Mouse (Mus musculus) ES-E14 (cell line): ENCODE measurements at regions not wholly inside any gene's neighbourhood (a gene's known extent, or its start where the extent isn't known, plus 50 kb on each side); places are given as distances from the start of the nearest gene placed in this dataset.

Experiments used
- CHD2 ChIP-seq: IDR thresholded peaks from 2 replicates; pipeline ENCODE4 v1.6.1; 2014; ENCODE audit warnings: mild to moderate bottlenecking, low read depth, low read length, inconsistent platforms
- HCFC1 ChIP-seq: IDR thresholded peaks from 2 replicates; pipeline ENCODE4 v1.6.1; 2012; ENCODE audit warnings: low read length, inconsistent platforms, borderline replicate concordance; ENCODE audit not compliant: insufficient read depth
- MAFK ChIP-seq: IDR thresholded peaks from 2 replicates; pipeline ENCODE4 v1.6.1; 2014; ENCODE audit warnings: mild to moderate bottlenecking, low read depth, low read length, inconsistent platforms; ENCODE audit not compliant: insufficient read depth
- ZC3H11A ChIP-seq: IDR thresholded peaks from 2 replicates; pipeline ENCODE4 v1.6.1; 2012; ENCODE audit warnings: low read depth, mild to moderate bottlenecking, inconsistent platforms, low read length, borderline replicate concordance
- ZNF384 ChIP-seq: IDR thresholded peaks from 2 replicates; pipeline ENCODE4 v1.6.1; 2012; ENCODE audit warnings: low read depth, low read length, inconsistent platforms

- TF ChIP-seq MAFK = no peak
- no peak for TF ChIP-seq HCFC1
- TF ChIP-seq ZC3H11A = no peak
- no peak for TF ChIP-seq CHD2
- TF ChIP-seq ZNF384 = no peak
Observed at GRCm38 (mm10) chr3:128636960-128637755, 562.5 kb upstream of the Pitx2 start.
